ENCODE assay signal across 18 mouse cellular contexts in genomic region chr6:20761300-20761699, GRCm38 (mm10).
"Had no signal": no experiment of that assay in that cellular context is flagged by ENCODE, and none has a peak within 500 bp of the region (broad histone marks: within the 10 kb centered on the region; RNA-seq: fewer than 3 reads in every experiment).

No protein-coding gene starts in this region.

- DNase-seq: gastrocnemius, adult 2 months; gastrocnemius, postnatal 10 days; gastrocnemius, postnatal 25 days; heart, adult 11 months; heart, adult 2 months; heart, postnatal 14 days; heart, postnatal 36 days; kidney, adult 18-20 months; kidney, adult 8-10 months; kidney, postnatal 10 days; kidney, postnatal 25 days; kidney, postnatal 4 days; liver; liver, embryonic 13.5 days had no signal

- ATAC-seq: hindbrain, embryonic 16.5 days; inflammation-experienced regulatory T-cells, adult 6 months; intestine, embryonic 15.5 days; intestine, postnatal 0 days had no signal
